Mouse (Mus musculus): ENCODE results near the gene Slc4a10. TPM values are rescaled to one million over a fixed set of nuclear protein-coding genes. Genes with fewer than 3 reads are reported as not detected.

The Slc4a10 gene
- polyA plus RNA-seq (2012; rRNA removed), result 40.1 and 43.4 TPM in 2 replicates

GRCm38 (mm10) chr2:62046421-62046845 lies at the start of gene Slc4a10:
Gene Slc4a10, plus strand, starts transcription at chr2:62046462.

Other genes starting within 250 kb of the Slc4a10 start
- gene Tbr1, start 243.5 kb upstream of the Slc4a10 start, polyA plus RNA-seq (2012; rRNA removed), result 35.2 and 56.2 TPM in 2 replicates